Mouse (Mus musculus) induced T-regulatory cell, adult 2 months (primary cell): ENCODE results near the gene Ric3.

Experiments used
- DNase-seq: peaks from one replicate; pipeline ENCODE4 v3.0.0-alpha.2; 2012; ENCODE audit warnings: low read depth

The Ric3 gene

GRCm38 (mm10) chr7:109000315-109000954 lies 82.7 kb downstream of the Ric3 start:
- DNase-seq = peak; percentile 43

DNA sequence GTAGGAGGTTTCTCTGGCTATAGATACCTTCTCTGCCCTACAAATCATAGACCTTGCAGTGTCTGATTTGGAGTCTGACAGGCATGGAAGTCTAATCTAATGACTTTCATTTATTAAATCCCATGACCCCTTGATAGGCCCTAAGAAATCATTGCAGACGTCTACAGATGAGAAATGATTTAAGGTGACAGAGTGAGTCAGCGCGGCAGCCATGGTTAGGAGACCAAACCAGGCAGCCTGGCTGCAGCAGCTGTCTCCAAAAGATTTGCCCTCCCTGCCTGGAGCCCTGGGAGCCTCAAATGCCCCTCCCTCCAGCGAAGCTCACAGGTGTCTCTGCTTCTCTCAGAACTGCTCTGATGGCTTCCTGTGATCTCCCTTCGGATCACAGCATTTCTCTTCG lies 87.0 kb downstream of the Ric3 start:
- no peak for DNase-seq

DNA sequence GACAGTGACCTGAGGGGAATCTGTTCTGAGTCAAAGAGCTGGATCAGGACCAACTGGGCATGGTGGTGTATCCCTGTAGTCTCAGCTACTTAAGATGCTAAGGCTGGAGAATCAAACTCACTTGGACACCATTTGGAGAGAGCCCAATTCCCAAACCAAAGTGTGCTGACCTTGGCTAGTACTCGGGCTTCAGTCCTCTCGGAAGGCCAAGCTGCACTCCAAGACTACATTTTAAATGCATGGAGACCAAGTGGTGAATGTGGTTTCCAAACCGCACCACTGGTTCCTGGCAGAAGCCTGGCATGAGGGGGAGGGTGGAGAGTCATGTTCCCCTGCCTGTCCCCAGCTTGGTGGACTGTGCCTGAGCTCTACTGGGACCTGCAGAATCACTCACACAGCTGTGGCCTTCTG lies 89.2 kb downstream of the Ric3 start:
- DNase-seq = no peak

DNA sequence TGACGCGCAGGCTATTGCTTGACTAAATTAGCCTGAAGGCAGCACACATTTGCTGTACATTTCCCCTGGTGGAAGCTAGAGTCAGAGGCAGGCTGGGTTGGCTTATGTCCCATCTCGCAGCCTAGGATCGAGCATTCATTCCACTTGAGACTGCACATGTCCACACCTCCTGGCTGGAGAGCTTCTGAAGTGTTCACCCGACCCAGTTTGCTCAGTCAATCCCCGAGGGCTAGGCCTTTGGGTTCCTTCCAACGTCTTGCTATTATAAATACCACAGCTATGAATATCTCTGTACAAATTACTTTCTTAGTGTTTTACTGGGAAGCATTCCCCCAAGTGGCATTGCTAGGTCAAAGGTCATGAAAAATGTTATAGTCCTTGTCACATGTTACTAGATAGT lies 89.9 kb downstream of the Ric3 start:
- DNase-seq = no peak

DNA sequence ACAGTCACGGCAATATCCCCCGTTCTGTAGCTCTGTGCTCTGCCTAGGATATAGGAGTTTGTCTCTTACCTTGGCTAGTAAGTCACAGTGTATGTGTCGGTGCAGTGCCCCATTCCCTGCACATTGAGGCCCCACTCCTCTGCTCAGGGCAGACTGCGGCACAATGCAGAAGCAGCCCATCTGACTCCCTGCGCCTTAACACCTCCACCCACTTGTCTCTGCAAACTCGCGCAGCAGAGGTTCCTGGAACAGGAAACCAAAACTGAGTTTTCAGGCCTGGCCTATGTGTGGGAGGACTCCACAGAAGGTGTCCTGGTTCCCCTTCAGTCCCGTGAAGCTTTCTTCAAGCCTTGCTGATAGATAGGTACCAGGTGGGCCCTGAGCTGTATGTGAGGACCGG lies 91.9 kb downstream of the Ric3 start:
- DNase-seq = peak; percentile 10

- DNase-seq = no peak
Observed at GRCm38 (mm10) chr7:108985934-108986708, 97.0 kb downstream of the Ric3 start.
